Mouse (Mus musculus) lung, postnatal 10 days (tissue): ENCODE results near the gene Clrn1.

ENCODE experiments used
- DNase-seq: peaks from one replicate; pipeline ENCODE4 v3.0.0; 2021

Clrn1 gene

GRCm38 (mm10) chr3:58829926-58830325 is 55.2 kb downstream of the Clrn1 start:
- DNase-seq: no peak

- no peak for DNase-seq
These were observed 56.6 kb downstream of the Clrn1 start for GRCm38 (mm10) chr3:58828366-58829153.

- no peak for DNase-seq
These were observed 58.9 kb downstream of the Clrn1 start for GRCm38 (mm10) chr3:58826266-58826665.

- no peak for DNase-seq
These were observed 62.9 kb downstream of the Clrn1 start, which contains the start of gene Mindy4b-ps for GRCm38 (mm10) chr3:58822211-58822610. TSS of gene Mindy4b-ps (minus strand) at chr3:58822311.

GRCm38 (mm10) chr3:58817337-58817736 is 67.8 kb downstream of the Clrn1 start:
- no peak for DNase-seq

GRCm38 (mm10) chr3:58814191-58814590 is 70.9 kb downstream of the Clrn1 start:
- no peak for DNase-seq

GRCm38 (mm10) chr3:58810353-58810752 is 74.8 kb downstream of the Clrn1 start:
- no peak for DNase-seq

- DNase-seq: no peak
These were observed 75.8 kb downstream of the Clrn1 start for GRCm38 (mm10) chr3:58809111-58809915.

- DNase-seq: no peak
These were observed 76.5 kb downstream of the Clrn1 start for GRCm38 (mm10) chr3:58808636-58809035.

GRCm38 (mm10) chr3:58804745-58805144 is 80.4 kb downstream of the Clrn1 start:
- DNase-seq: no peak

- DNase-seq: no peak
These were observed 86.5 kb downstream of the Clrn1 start for GRCm38 (mm10) chr3:58798676-58799075.

GRCm38 (mm10) chr3:58798245-58798644 is 86.9 kb downstream of the Clrn1 start:
- DNase-seq: no peak
